ENCODE assay signal across 8 mouse cellular contexts in genomic region chr13:60455033-60455619, GRCm38 (mm10).
A peak's percentile ranks its signal among the peaks of the same experiment; 100 is the strongest.
DNase-seq lines count a peak whose midpoint lies in the region.

No protein-coding gene starts in this region.

- intact Hi-C loops in heart, postnatal 10 days (cut with DNase I): no loop called here
- intact Hi-C loops in left cerebral cortex, postnatal 14 days (cut with DNase I): no loop called here

- peak; percentile 35 for DNase-seq in adrenal gland, postnatal 10 days
- no peak for DNase-seq in adrenal gland, adult 8-10 months
- DNase-seq in embryo, embryonic 9.5 days (ENCODE audit: extremely low spot score): peak; percentile 49
- DNase-seq in heart, postnatal 10 days: peak; percentile 62 to 63
- peak; percentile 63 to 68 for DNase-seq in kidney, postnatal 36 days
- DNase-seq in neural tube, embryonic 10.5 days (ENCODE audit: extremely low spot score, low spot score): peak; percentile 43
- DNase-seq in thymus, postnatal 36 days: no peak
- DNase-seq in left cerebral cortex, postnatal 14 days (ENCODE audit: low spot score in 2 of 2): no peak

Comparison
In these comparisons a context has a peak if more than half of its experiments do, and no peak if none do; other contexts are left out.
1. DNase-seq: peak in adrenal gland, postnatal 10 days (single experiment), embryo, embryonic 9.5 days (single experiment), heart, postnatal 10 days (2 of 2), kidney, postnatal 36 days (2 of 2) and neural tube, embryonic 10.5 days (single experiment); none in adrenal gland, adult 8-10 months (single experiment), thymus, postnatal 36 days (0 of 2) and left cerebral cortex, postnatal 14 days (0 of 2).